Mouse (Mus musculus) CD4-positive helper T cell, adult 2 months (primary cell): ENCODE measurements around the gene Mthfd1.
A peak's percentile ranks its signal among the peaks of the same experiment; 100 is the strongest.

ENCODE experiments used
- DNase-seq: peaks from one replicate; pipeline ENCODE4 v3.0.0-alpha.2; 2012; ENCODE audit warnings: low read depth, missing footprints, low spot score

Gene Mthfd1

DNA sequence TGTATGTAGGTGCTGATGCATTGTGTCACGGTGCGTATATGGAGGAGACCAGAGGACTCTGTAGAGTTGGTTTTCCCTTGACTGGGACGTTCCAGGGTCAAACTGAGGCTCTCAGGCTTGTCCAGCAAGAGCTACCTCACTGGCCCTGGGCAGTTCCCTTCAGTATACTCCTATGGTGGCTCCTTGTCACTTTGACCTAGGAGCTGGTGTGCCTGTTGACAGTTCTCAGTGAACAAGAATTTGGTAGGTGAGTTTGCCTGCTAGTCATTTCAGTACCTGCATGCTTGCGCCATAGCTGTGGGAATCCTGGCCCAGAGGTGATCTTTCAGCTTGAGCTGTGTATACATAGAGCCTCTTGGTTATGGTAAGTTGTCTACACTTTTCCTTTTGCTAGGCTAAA lies 7.8 kb downstream of the Mthfd1 start:
- no peak for DNase-seq

DNA sequence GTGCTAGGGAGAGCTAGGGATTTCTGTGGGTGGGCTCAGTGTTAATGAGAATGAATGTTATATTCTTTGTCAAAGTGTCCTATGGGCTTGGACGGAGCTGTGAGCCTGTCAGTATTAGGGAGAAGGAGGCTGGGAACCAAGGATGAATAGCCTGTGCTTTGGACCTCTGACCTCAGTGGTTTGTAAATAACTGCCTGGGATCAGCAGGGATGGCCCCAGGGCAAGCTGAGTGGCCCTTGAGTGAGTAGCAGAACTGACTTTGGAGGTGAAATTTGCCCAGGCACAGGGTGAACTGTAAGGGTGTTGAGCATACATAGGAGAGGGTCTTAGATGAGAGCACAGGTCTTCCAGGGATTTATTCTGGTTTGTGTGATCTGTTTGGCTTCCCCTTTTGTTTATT lies 8.8 kb downstream of the Mthfd1 start:
- DNase-seq: no peak

GRCm38 (mm10) chr12:76264325-76264965 lies 9.3 kb downstream of the Mthfd1 start:
- no peak for DNase-seq

GRCm38 (mm10) chr12:76265001-76265400 lies 9.9 kb downstream of the Mthfd1 start:
- DNase-seq: no peak

GRCm38 (mm10) chr12:76266875-76267274 lies 11.8 kb downstream of the Mthfd1 start:
- DNase-seq: peak; percentile 68

DNA sequence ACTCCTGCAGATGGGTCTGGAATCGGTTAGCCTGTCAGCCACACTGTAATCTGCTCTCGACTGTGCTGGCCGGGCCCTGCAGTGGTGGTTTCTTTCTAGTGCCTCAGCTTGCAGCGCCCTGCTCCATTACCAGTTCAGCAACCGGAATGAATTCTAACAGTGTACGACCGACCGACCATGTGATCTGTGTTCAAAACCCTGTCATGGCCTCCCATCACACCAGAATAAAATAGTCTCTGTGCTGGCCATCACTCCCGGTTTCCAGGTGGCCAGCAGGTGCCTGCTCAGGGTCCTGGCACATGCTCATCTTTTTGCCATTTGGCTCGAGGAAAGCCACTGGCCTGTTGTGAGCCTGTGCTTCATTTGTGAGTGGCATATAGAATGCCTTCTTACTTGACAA lies 13.6 kb downstream of the Mthfd1 start:
- no peak for DNase-seq

DNA sequence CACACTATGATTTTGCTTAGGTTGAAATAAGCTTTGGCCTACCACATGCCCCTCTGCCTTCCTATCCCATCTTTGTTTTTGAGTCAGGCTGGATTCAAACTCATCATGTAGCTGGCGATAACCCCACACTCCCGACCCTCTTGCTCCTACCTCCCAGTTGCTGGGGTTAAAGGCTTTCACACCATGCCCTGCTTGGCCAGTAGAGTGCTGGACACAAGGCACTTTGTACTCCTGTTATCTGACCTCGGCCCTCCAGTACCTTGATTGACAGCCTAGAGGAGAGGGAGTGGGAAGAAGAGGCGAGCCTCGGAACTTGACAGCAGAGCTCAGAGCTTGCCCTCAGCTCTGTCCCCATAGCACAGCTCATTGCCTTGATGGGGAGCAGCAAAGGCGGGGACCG lies 14.1 kb downstream of the Mthfd1 start:
- DNase-seq: no peak

GRCm38 (mm10) chr12:76271516-76271915 lies 16.4 kb downstream of the Mthfd1 start:
- no peak for DNase-seq

GRCm38 (mm10) chr12:76272610-76273524 lies 17.8 kb downstream of the Mthfd1 start:
- no peak for DNase-seq

- no peak for DNase-seq
These were observed 23.1 kb downstream of the Mthfd1 start for GRCm38 (mm10) chr12:76278209-76278608.

GRCm38 (mm10) chr12:76280556-76280955 lies 25.5 kb downstream of the Mthfd1 start:
- DNase-seq: no peak

DNA sequence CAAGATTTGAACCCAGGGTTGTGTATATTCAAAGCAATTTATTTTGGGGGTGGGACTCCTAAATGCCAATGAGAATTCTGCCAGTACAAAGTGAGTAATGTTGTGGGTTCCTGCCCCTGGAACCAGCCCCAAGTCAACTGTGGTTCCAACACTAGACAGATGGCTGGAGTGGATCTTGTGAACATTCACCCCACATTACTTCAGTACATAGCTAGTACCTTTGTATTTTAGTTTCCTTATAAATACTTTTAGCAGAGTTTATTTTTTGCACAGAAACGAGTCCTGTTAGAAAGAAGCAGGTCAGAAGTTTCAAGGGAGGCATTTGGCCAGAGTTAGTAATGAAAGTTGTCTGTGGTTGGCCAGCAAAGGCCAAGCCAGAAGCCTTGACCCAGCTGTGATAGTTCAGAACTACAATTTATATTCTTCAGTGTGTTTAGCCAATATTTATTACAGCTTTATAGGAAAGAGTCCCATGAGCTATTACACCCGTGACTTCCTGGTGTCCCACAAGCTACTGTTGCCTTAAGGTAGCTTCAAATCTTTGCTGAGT lies 26.1 kb downstream of the Mthfd1 start:
- DNase-seq: no peak

GRCm38 (mm10) chr12:76282132-76282531 lies 27.0 kb downstream of the Mthfd1 start:
- DNase-seq: no peak

DNA sequence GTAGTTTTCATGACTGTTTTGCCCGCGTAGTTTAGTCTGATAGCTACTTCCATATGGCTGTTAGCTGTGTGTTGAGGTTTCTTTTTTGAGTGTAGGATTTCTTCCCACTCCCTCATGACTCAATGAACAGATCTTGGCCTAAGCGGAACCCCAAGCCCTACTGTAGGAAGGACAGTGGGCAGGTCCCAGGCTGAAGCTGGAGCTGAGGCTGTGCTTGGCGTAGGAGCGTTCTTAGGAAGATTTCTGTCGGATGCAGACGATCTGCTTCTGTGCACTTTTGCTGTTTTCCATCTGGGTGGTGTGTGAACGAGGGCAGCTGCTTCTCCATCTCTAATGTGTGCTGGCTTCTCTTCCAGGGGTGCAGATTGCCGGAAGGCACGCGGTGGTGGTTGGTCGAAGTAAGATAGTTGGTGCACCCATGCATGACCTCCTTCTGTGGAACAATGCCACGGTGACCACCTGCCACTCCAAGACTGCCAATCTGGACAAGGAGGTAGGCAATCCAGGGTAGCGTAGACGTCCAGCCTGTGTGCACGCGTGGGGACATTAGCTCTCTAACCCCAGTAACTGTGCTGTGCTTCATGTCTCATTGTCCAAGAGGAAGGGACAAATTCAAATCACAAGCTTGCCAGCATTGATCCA lies 27.6 kb downstream of the Mthfd1 start:
- no peak for DNase-seq

- no peak for DNase-seq
These were observed 30.3 kb downstream of the Mthfd1 start for GRCm38 (mm10) chr12:76285418-76285817.

DNA sequence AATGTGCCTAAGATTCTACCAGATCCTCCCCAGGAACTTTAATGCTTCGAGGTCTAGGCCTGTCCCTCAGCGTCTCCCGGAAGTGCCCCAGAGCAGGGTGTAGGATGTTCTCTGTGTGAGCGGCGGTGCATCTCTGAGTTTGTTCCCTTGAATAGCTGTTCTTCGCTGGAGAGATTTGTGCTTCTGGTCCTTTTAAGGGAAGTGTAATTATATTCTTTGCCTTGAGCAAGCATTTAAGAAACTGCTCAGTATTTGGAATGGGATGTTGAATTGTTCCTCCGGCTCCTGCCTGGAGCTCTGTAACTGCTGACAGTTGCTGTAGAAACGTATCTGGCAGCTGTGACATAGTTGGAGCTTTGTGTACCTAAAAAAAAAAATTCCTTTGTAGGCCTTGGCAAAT lies 32.9 kb downstream of the Mthfd1 start:
- DNase-seq: no peak

DNA sequence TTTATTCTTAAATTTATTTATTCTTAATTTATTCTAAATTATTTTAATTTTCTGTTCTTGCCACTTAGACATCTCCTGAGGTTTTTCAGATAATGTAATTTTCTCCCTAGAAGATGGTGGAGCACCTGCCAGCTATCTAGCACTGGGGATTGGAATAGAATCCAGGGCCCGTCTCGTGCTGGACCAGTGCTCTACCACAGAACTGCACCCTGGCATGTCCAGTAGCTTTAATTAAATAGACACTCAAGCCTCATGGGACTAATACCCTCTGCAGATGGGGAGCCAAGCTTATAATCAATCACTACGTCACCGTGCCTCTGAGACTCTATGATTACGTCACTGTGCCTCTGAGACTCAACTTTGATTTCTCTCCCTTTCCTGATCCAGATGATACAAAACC lies 33.4 kb downstream of the Mthfd1 start:
- DNase-seq: no peak

GRCm38 (mm10) chr12:76289428-76289827 lies 34.3 kb downstream of the Mthfd1 start:
- no peak for DNase-seq

DNA sequence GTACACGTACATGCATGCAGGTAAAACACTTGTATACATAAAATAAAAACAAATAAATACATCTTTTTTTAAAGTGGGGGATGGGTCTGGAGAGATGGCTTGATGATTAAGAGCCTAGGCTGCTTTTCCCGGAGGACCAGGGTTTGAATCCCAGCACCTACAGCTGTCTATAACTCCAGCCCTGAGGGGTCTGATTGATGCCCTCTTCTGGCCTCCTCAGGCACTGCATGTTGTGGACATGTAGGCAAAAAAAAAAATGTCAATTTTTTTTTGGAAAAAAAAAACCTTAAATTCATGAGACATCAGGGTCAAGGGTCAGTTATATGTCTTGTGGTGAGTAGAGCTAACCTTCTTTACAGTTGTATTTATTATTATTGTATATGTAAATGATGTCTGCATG lies 35.2 kb downstream of the Mthfd1 start:
- peak; percentile 12 for DNase-seq

GRCm38 (mm10) chr12:76293192-76293591 lies 38.1 kb downstream of the Mthfd1 start:
- DNase-seq: peak; percentile 24

- no peak for DNase-seq
These were observed 42.7 kb downstream of the Mthfd1 start for GRCm38 (mm10) chr12:76297830-76298229.

GRCm38 (mm10) chr12:76299361-76299906 lies 44.3 kb downstream of the Mthfd1 start:
- no peak for DNase-seq
